In genomic region chr17:74020526-74021203, GRCm38 (mm10) we compare ENCODE assay signal across 9 mouse cellular contexts. TPM values are rescaled to one million over a fixed set of nuclear protein-coding genes. Genes with fewer than 3 reads are reported as not detected.
DNase-seq lines count a peak whose midpoint lies in the region; ATAC-seq and TF ChIP-seq lines count a peak whose summit lies in the region.
"Had no signal": no experiment of that assay in that cellular context is flagged by ENCODE, and none has a peak within 500 bp of the region (broad histone marks: within the 10 kb centered on the region; RNA-seq: fewer than 3 reads in every experiment).

No protein-coding gene starts in this region.

- H3K4me2 ChIP-seq in CH12.LX (ENCODE audit: insufficient read depth, low read depth, poor library complexity, severe bottlenecking), result peak overlapping the region; percentile 64
- H3K4me2 ChIP-seq in forebrain, embryonic 11.5 days (ENCODE audit: low read depth, low read length, severe bottlenecking), result no peak overlapping the region
- peak overlapping the region; percentile 33; the same call in 1 of the 2 replicates for H3K4me2 ChIP-seq in heart, embryonic 16.5 days (ENCODE audit: low read depth, low read length)
- H3K4me2 ChIP-seq in neural tube, embryonic 14.5 days (ENCODE audit: low read depth, low read length), result no peak overlapping the region
- H3K4me2 ChIP-seq: liver, embryonic 15.5 days had no signal

- H3K9me3 ChIP-seq in CH12.LX (replicated peaks; ENCODE audit: low read length), result no peaks in the 10 kb centered on the region
- no peaks in the 10 kb centered on the region for H3K9me3 ChIP-seq in forebrain, embryonic 11.5 days (ENCODE audit: control insufficient read depth, low read length)
- H3K9me3 ChIP-seq in heart, embryonic 16.5 days (replicated peaks; ENCODE audit: control insufficient read depth, low read length), result no peaks in the 10 kb centered on the region
- no peaks in the 10 kb centered on the region for H3K9me3 ChIP-seq in neural tube, embryonic 14.5 days (ENCODE audit: control insufficient read depth, low read length)
- H3K9me3 ChIP-seq: liver, embryonic 15.5 days had no signal

- no peaks in the 10 kb centered on the region for H3K27me3 ChIP-seq in CH12.LX (replicated peaks)
- H3K27me3 ChIP-seq in forebrain, embryonic 11.5 days (ENCODE audit: control insufficient read depth, insufficient read depth, low read length), result no peaks in the 10 kb centered on the region
- H3K27me3 ChIP-seq in heart, embryonic 16.5 days (ENCODE audit: control insufficient read depth, insufficient read depth, low read length), result no peaks in the 10 kb centered on the region
- H3K27me3 ChIP-seq in neural tube, embryonic 14.5 days (ENCODE audit: control insufficient read depth, insufficient read depth, low read length), result no peaks in the 10 kb centered on the region
- H3K27me3 ChIP-seq in testis, adult 2 months (ENCODE audit: control insufficient read depth, insufficient read depth, low read length), result no peaks in the 10 kb centered on the region
- H3K27me3 ChIP-seq: liver, embryonic 15.5 days had no signal

- H3K27ac ChIP-seq in CH12.LX (ENCODE audit: insufficient read depth, low read depth), result no peak overlapping the region
- H3K27ac ChIP-seq in forebrain, embryonic 11.5 days (ENCODE audit: low read depth, low read length), result no peak overlapping the region
- H3K27ac ChIP-seq in heart, embryonic 16.5 days (ENCODE audit: low read length), result no peak overlapping the region
- H3K27ac ChIP-seq in neural tube, embryonic 14.5 days (ENCODE audit: low read depth, low read length), result no peak overlapping the region
- H3K27ac ChIP-seq in testis, adult 2 months (ENCODE audit: control insufficient read depth, insufficient read depth, low read depth, low read length), result no peak overlapping the region
- H3K27ac ChIP-seq: liver, embryonic 15.5 days had no signal

- no peak for TF ChIP-seq POLR2A in CH12.LX (IDR thresholded peaks at IDR 0.05; ENCODE audit: low read depth, low read length)
- TF ChIP-seq POLR2A in testis, adult 2 months (IDR thresholded peaks at IDR 0.05; ENCODE audit: control insufficient read depth, low read depth, low read length), result no peak

- no peak overlapping the region for H3K9ac ChIP-seq in CH12.LX (ENCODE audit: insufficient read depth, low read depth)
- no peak overlapping the region for H3K9ac ChIP-seq in forebrain, embryonic 11.5 days (ENCODE audit: low read length)
- H3K9ac ChIP-seq in heart, embryonic 16.5 days (ENCODE audit: low read length), result no peak overlapping the region
- no peak overlapping the region for H3K9ac ChIP-seq in neural tube, embryonic 14.5 days (replicated peaks; ENCODE audit: low read depth, low read length)
- H3K9ac ChIP-seq: liver, embryonic 15.5 days had no signal

- no peaks in the 10 kb centered on the region for H3K36me3 ChIP-seq in CH12.LX (replicated peaks in 1 of 2; ENCODE audit: control insufficient read depth in 1 of 2, insufficient read depth in 1 of 2, low read length in 1 of 2)
- no peaks in the 10 kb centered on the region for H3K36me3 ChIP-seq in forebrain, embryonic 11.5 days (ENCODE audit: control insufficient read depth, insufficient read depth, low read length)
- no peaks in the 10 kb centered on the region for H3K36me3 ChIP-seq in heart, embryonic 16.5 days (ENCODE audit: control insufficient read depth, insufficient read depth)
- H3K36me3 ChIP-seq in neural tube, embryonic 14.5 days (ENCODE audit: control insufficient read depth, insufficient read depth, low read length), result no peaks in the 10 kb centered on the region
- H3K36me3 ChIP-seq in testis, adult 2 months (ENCODE audit: control insufficient read depth, insufficient read depth, low read length), result no peaks in the 10 kb centered on the region
- H3K36me3 ChIP-seq: liver, embryonic 15.5 days had no signal

- dilution Hi-C loops in CH12.LX (cut with MboI; ENCODE audit: extremely low pct_ligation_motif_present, extremely low pct_unique_long_range_greater_than_20kb, low sequenced_read_pairs), result no loop called here

- peak; percentile 81 for TF ChIP-seq RAD21 in CH12.LX (IDR thresholded peaks at IDR 0.05; ENCODE audit: low read depth, low read length)

- peaks cover 3 to 8% of the 10 kb centered on the region in 2 experiments; a peak in 3 of 4 replicates for H3K4me1 ChIP-seq in CH12.LX (ENCODE audit: control insufficient read depth in 1 of 2, insufficient read depth in 2 of 2)
- H3K4me1 ChIP-seq in forebrain, embryonic 11.5 days (replicated peaks; ENCODE audit: control insufficient read depth, insufficient read depth, low read length), result no peaks in the 10 kb centered on the region
- no peaks in the 10 kb centered on the region for H3K4me1 ChIP-seq in heart, embryonic 16.5 days (ENCODE audit: control insufficient read depth, insufficient read depth, low read length)
- H3K4me1 ChIP-seq in neural tube, embryonic 14.5 days (ENCODE audit: control insufficient read depth, insufficient read depth, low read length), result no peaks in the 10 kb centered on the region
- peaks cover 2% of the 10 kb centered on the region; the same call in 1 of the 2 replicates for H3K4me1 ChIP-seq in testis, adult 2 months (ENCODE audit: control insufficient read depth, insufficient read depth, low read length)

- H3K79me2 ChIP-seq in CH12.LX (replicated peaks; ENCODE audit: control insufficient read depth, extremely low read depth, insufficient read depth, poor library complexity, severe bottlenecking), result no peaks in the 10 kb centered on the region

- in situ Hi-C loops in CH12.LX (cut with MboI; ENCODE audit: low pct_ligation_motif_present, low pct_unique_long_range_greater_than_20kb, low sequenced_read_pairs), result loop anchor here (25.0 kb wide), 1 partner anchor 292 kb away; the partner anchor contains the start of gene Dpy30

- 38% methylated on average over 8 of the region's 8 CpGs for WGBS in forebrain, embryonic 11.5 days
- WGBS in heart, embryonic 16.5 days, result 38% methylated on average over 8 of the region's 8 CpGs
- 40% methylated on average over 8 of the region's 8 CpGs for WGBS in neural tube, embryonic 14.5 days

- DNase-seq in CH12.LX (ENCODE audit: extremely low read depth), result peak; percentile 87
- peak; percentile 74 for DNase-seq in c-Kit-positive CD71-negative TER-119-negative erythroid progenitor cells, embryonic 14.5 days (ENCODE audit: low read depth)
- DNase-seq in forebrain, embryonic 11.5 days (ENCODE audit: low spot score), result peak; percentile 92
- DNase-seq in kidney, postnatal 25 days, result peak; percentile 79 to 93
- DNase-seq in lung, adult 18-20 months, result peak; percentile 75 to 82

- no peak for TF ChIP-seq EP300 in CH12.LX (IDR thresholded peaks at IDR 0.05; ENCODE audit: low read length)

- ATAC-seq in forebrain, embryonic 11.5 days (replicated peaks; ENCODE audit: low FRiP score), result peak; percentile 82
- peak; percentile 55 for ATAC-seq in heart, embryonic 16.5 days (replicated peaks; ENCODE audit: extremely low read depth, insufficient read depth, low FRiP score)
- ATAC-seq in neural tube, embryonic 14.5 days (ENCODE audit: low read depth), result peak; percentile 91

- H3K4me3 ChIP-seq in CH12.LX (replicated peaks in 1 of 3; ENCODE audit: low read depth in 2 of 3, low read length in 2 of 3, poor library complexity in 1 of 3), result no peak overlapping the region
- H3K4me3 ChIP-seq in forebrain, embryonic 11.5 days (ENCODE audit: low read depth, low read length), result no peak overlapping the region
- no peak overlapping the region for H3K4me3 ChIP-seq in heart, embryonic 16.5 days (ENCODE audit: low read length)
- no peak overlapping the region for H3K4me3 ChIP-seq in neural tube, embryonic 14.5 days (ENCODE audit: low read depth, low read length)
- no peak overlapping the region for H3K4me3 ChIP-seq in testis, adult 2 months (ENCODE audit: control insufficient read depth, low read depth, low read length)
- H3K4me3 ChIP-seq: liver, embryonic 15.5 days had no signal

- TF ChIP-seq CTCF in CH12.LX (conservative IDR thresholded peaks at IDR 0.05 in 1 of 2, IDR thresholded peaks at IDR 0.05 in 1 of 2; ENCODE audit: low read depth in 2 of 2, low read length in 2 of 2), result peak; percentile 82 to 97
- peak; percentile 100 for TF ChIP-seq CTCF in testis, adult 2 months (IDR thresholded peaks at IDR 0.05; ENCODE audit: control insufficient read depth, insufficient read depth, insufficient replicate concordance, low read depth, low read length)

TF ChIP-seq in CH12.LX, 34 proteins besides CTCF, POLR2A, EP300 and RAD21:
- TF ChIP-seq ZNF384 (IDR thresholded peaks at IDR 0.05; ENCODE audit: low read depth, low read length) (no peak), SMC3 (IDR thresholded peaks at IDR 0.05; ENCODE audit: low read depth, low read length) (peak; percentile 82), NELFE (IDR thresholded peaks at IDR 0.05; ENCODE audit: low read depth, low read length) (no peak), HCFC1 (IDR thresholded peaks at IDR 0.05; ENCODE audit: low read depth, low read length) (no peak)

RNA-seq across cellular contexts. Expression of gene Srd5a2, which starts 27.1 kb away (rescaled TPM):
- total RNA-seq in CH12.LX (2012; rRNA removed) (not detected in 2 replicates), CH12.LX (2014; rRNA removed) (not detected in 2 replicates)
- polyA plus RNA-seq in CH12.LX (2012; ENCODE audit: insufficient read length, low read depth), result not detected in 2 replicates
- not detected in 2 replicates for polyA plus RNA-seq in forebrain, embryonic 11.5 days (2014; fragmentation: Nextera tagmentation; extraction: Ambion mirVana)
- not detected in 2 replicates for polyA plus RNA-seq in heart, embryonic 16.5 days (2015; fragmentation: Nextera tagmentation; extraction: Ambion mirVana)
- polyA plus RNA-seq in neural tube, embryonic 14.5 days (2014; fragmentation: Nextera tagmentation; extraction: Ambion mirVana), result 0.17 and 0.20 TPM in 2 replicates
- polyA plus RNA-seq in testis, adult 2 months (2012; rRNA removed), result 0.14 and 0.77 TPM in 2 replicates

Comparison
In these comparisons a context has a peak if more than half of its experiments do, and no peak if none do; other contexts are left out.
1. H3K4me2 ChIP-seq: peak in CH12.LX (single experiment) and heart, embryonic 16.5 days (single experiment); none in forebrain, embryonic 11.5 days (single experiment) and neural tube, embryonic 14.5 days (single experiment).
2. Peak in every context shown above with its lines, with median percentiles within 50 percentile points of each other: DNase-seq and ATAC-seq.